Mouse (Mus musculus) cerebellum, postnatal 14 days (tissue): ENCODE results near the gene Odf3l1.
A peak's percentile ranks its signal among the peaks of the same experiment; 100 is the strongest.

ENCODE experiments used
- DNase-seq, 2 experiments: peaks; one replicate each; pipeline ENCODE4 v3.0.0; 2021; ENCODE audit warnings: mixed read lengths in 2 of 2

Odf3l1 gene

DNA sequence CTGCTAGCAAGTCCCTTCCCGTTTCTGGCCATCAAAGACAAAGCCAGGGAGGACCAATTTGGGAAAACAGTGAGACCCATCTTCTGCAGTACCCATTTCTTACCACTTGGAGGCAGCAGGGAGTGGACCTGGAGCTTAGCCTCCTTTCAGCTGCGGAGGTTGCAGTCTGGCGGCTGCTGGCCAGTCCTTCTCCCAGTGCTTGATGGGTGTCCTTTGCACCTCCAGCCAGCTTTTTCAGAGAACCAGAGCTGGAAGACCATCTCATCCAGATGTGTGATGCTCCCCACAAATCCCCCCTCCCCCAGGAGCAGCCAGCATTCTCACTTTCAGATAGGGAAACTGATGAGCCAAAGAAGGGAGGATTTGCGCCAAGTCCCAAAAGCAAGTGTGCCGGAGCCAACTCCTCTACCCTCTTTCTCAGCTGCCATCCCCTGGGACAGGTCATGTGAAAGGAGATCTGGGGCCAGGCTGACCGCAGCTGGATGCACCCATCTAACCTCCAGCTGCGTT is 20.7 kb downstream of the Odf3l1 start:
- DNase-seq = peak; percentile 88 to 91

GRCm38 (mm10) chr9:56842303-56842719 is 22.2 kb downstream of the Odf3l1 start:
- DNase-seq = no peak

GRCm38 (mm10) chr9:56841864-56842263 is 22.6 kb downstream of the Odf3l1 start:
- no peak for DNase-seq

GRCm38 (mm10) chr9:56840721-56841120 is 23.8 kb downstream of the Odf3l1 start:
- peak; percentile 25 to 31 for DNase-seq

DNA sequence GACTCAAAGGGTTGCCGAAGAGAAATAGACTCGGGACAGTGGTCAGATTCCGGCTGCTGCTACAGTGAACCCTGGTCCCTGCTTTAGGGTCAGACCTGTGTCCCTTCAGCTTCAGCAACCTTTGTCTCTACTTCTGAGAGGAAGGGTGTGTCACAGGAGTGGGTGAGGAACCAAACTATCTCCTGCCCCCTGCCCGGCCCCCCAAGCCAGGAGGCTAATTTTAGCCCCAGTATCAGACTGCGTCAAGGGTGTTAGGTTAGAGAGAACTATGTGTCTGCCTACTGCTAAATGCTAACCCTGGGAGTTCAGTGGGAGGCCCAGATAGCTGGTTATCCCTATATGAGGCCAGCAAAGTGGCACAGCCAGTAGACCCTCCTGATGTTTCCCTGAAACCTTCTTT is 29.3 kb downstream of the Odf3l1 start:
- DNase-seq = no peak

DNA sequence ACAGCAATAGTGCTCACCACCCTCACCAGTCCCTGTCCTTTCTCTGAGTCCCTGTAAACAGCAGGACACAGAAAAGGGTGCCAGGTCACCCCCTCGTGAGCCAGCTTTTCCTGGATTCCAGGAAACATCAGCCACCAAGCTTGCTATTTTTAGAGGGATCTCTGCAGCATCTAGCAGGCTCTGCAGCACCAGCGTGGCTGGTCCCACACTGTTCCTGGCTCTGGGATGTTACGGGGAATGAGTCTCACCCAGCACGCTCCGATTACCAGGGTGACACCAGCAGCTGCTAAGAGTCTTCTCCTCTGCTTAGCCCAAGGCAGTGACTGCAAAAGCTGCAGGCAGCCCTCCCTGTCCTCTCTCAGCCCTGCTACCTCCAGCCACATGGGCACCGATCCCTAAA is 31.6 kb downstream of the Odf3l1 start:
- DNase-seq = no peak

DNA sequence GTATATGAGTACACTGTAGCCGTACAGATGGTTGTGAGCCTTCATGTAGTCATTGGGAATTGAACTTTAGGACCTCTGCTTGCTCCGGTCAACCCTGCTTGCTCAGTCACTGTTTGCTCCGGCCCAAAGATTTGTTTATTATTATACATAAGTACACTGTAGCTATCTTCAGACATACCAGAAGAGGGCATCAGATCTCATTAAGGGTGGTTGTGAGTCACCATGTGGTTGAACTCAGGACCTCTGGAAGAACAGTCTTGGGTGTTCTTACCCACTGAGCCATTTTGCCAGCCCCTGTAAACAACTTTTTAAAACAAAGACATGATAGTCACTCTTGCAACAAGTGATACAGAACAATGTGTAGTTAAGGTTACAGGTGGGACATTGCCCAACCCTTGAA is 32.6 kb downstream of the Odf3l1 start:
- DNase-seq = no peak

GRCm38 (mm10) chr9:56830162-56830561 is 34.3 kb downstream of the Odf3l1 start:
- DNase-seq = peak; percentile 36 to 60

GRCm38 (mm10) chr9:56828841-56829240 is 35.6 kb downstream of the Odf3l1 start:
- no peak for DNase-seq

GRCm38 (mm10) chr9:56828146-56828545 is 36.3 kb downstream of the Odf3l1 start:
- DNase-seq = no peak

DNA sequence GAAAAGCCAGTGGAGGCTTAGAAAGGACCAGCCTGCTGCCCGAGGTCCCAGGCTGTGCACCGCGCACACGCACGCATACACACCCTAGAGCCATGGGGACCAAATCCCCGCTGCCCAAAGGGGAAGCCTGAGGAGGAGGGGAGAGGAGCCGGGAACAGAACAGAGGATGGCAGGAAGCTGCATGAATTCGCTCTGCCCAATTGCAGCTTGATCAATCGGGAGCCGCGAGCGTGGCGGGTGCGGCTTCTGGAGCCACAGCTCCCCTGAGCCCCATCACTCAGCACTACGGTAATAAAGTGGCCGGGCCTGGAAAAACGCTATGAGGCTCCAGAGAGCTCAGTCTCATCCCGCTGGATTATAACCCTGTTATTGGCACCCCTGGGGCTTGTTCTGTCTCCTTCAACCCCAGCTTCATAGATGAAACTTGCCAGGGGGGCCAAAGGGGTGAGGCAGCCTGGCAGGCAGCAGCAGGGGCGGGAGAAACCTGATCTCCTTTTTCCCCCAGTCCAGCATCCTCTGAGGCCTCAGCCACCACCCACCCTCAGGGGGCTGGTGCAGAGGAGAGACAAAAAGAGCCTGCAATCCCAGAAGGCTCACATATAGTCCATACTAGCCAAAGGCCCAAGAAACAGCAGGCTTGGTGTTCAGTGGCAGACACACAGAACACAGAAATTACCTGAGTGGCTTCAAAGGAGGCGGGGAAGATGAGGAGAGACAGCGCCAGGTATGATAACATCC is 38.8 kb downstream of the Odf3l1 start:
- peak in 1 of 2 experiments; percentile 31 for DNase-seq

DNA sequence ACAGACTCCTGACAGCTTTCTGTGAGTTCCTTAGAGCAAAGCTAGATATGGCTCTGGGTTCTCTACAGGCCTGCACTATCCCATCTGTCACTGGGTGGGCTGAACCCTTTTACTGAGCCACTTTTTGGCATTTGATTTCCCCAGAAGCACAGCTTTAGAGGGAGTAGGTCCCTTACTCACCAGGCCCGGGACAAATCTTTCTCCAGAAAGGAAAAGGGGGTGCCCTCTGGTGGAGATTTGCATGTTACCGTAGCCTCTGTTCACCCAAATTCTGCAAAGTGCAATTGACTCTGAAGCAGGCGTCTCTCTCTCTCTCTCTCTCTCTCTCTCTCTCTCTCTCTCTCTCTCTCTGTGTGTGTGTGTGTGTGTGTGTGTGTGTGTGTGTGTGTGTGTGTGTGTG is 39.6 kb downstream of the Odf3l1 start:
- peak; percentile 74 to 79 for DNase-seq

DNA sequence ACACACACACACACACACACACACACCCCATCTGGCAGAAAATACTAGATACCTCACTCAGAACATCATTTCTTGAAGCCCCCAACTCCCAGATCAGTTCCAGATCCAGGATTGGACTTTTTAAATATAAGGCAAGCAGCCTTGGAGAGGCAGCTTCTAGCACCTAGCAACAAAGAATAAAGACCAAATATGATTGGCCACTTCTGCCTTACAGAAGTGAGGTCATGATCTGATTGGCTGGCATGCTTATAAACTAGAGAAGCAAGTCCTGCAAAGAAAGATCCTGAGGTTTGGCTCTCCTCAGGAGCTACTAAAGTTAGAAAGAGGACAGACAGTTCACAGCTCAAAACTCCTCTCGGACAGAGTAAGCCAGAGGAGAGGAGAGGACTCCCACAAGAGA is 53.6 kb downstream of the Odf3l1 start:
- no peak for DNase-seq

DNA sequence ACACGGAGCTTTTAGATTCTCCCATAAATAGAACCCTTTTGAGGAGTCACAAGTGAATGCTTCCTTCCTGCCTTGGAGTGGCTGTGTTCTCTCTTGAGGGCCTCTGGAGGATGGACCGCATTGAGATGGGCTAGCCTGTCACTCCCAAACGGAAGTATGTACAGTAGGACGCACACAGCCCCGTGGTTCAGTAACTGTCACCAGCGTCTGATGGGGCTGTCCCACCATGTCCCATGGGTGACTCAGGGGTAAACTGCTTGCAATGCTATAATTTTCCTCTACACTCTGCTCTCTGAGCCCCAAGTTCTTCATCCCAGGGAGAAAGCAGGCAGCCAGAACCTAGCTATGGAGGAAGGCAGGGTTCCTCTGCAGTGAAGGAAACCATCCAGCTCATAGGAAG is 56.5 kb downstream of the Odf3l1 start:
- no peak for DNase-seq

GRCm38 (mm10) chr9:56803146-56803545 is 61.3 kb downstream of the Odf3l1 start:
- no peak for DNase-seq
